Mouse (Mus musculus) thymus, adult 2 months (tissue): ENCODE data around the gene Cldn11. TPM values are rescaled to one million over a fixed set of nuclear protein-coding genes. Genes with fewer than 3 reads are reported as not detected.
"Not testable (repeated sequence)": the region's sequence is repeated elsewhere in the genome, so short reads cannot be mapped to it uniquely, and the experiment has no call there.

Experiments
- DNase-seq: peaks from one replicate; pipeline ENCODE4 v3.0.0; 2021
- H3K27ac ChIP-seq: fragments of 200-500 bp; 2 replicates; pipeline ENCODE4 v1.5.1; 2012; ENCODE audit warnings: low read length, control low read depth; ENCODE audit not compliant: control insufficient read depth, insufficient read depth
- H3K27me3 ChIP-seq: fragments of 200-500 bp; 2 replicates; pipeline ENCODE4 v1.6.1; 2012; ENCODE audit warnings: mild to moderate bottlenecking, low read length, moderate library complexity, mixed read lengths; ENCODE audit not compliant: control insufficient read depth, insufficient read depth
- H3K36me3 ChIP-seq: fragments of 200-500 bp; 2 replicates; pipeline ENCODE4 v1.6.1; 2012; ENCODE audit warnings: mild to moderate bottlenecking, low read length, moderate library complexity; ENCODE audit not compliant: control insufficient read depth, insufficient read depth
- H3K4me1 ChIP-seq: fragments of 200-500 bp; replicated peaks from 2 replicates; pipeline ENCODE4 v1.6.1; 2012; ENCODE audit warnings: low read length; ENCODE audit not compliant: control insufficient read depth, insufficient read depth
- H3K4me3 ChIP-seq: fragments of 200-500 bp; 2 replicates; pipeline ENCODE4 v1.5.1; 2012; ENCODE audit warnings: mild to moderate bottlenecking, low read length, control low read depth, moderate library complexity; ENCODE audit not compliant: control insufficient read depth, insufficient read depth
- CTCF ChIP-seq: fragments of 200-500 bp; IDR thresholded peaks from 2 replicates; pipeline ENCODE4 v1.5.1; 2012; ENCODE audit warnings: mild to moderate bottlenecking, control low read depth, low read length, moderate library complexity, borderline replicate concordance; ENCODE audit not compliant: control insufficient read depth, poor library complexity, insufficient read depth; ENCODE audit errors: extremely low read depth
- POLR2A ChIP-seq: fragments of 200-500 bp; IDR thresholded peaks from 2 replicates; pipeline ENCODE4 v1.6.1; 2012; ENCODE audit warnings: mild to moderate bottlenecking, low read length, control low read depth, moderate library complexity; ENCODE audit not compliant: control insufficient read depth, poor library complexity, insufficient read depth; ENCODE audit errors: extremely low read depth
- WGBS: fragments of 180-500 bp; shearing (Covaris S2); methylation state at CpG from one replicate; pipeline ENCODE4 v1.1.7; 2018; 5-methylcytosine and 5-hydroxymethylcytosine counted together
- polyA plus RNA-seq: library from polyadenylated mRNA; depleted of rRNA; stranded (reverse); fragments of >200 nt; gene quantifications from 2 replicates; pipeline ENCODE4 v1.2.3, GENCODE M21; 2012

Cldn11 gene
- polyA plus RNA-seq, 1 experiment = 1.5 TPM

DNA sequence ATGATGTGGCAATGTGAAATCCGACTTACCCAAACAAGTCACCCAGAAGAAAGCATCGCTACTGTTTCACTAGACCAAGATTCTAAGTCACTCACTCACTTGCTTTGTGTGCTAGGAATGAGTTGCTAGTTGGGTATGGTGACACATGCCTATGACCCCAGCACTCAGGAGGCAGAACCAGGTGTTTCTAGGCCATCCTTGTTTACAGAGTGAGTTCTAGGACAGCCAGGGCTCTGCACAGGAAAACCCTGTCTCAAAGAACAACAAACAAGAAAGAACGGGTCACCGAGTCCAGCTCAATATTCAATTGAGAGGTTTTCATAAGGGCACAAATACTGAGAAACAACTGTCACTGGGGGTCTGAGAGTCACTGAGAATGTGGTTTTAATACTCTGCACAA lies 26.6 kb upstream of the Cldn11 start:
- H3K4me1 ChIP-seq = no peaks in the 10 kb centered on the region
- DNase-seq = no peak
- WGBS = 95% methylated on average over 4 of the region's 4 CpGs
- no peak overlapping the region for H3K27ac ChIP-seq
- no peaks in the 10 kb centered on the region for H3K27me3 ChIP-seq
- TF ChIP-seq POLR2A (no peak), CTCF (no peak)
- H3K36me3 ChIP-seq = peaks cover 9% of the 10 kb centered on the region; the same call in 1 of the 2 replicates
- no peak overlapping the region for H3K4me3 ChIP-seq

GRCm38 (mm10) chr3:31126303-31126702 lies 23.4 kb upstream of the Cldn11 start:
- H3K36me3 ChIP-seq = no peaks in the 10 kb centered on the region
- no peak overlapping the region for H3K4me3 ChIP-seq
- TF ChIP-seq CTCF = no peak
- TF ChIP-seq POLR2A = no peak
- DNase-seq = no peak
- 42% methylated on average over 4 of the region's 4 CpGs for WGBS
- H3K27ac ChIP-seq = no peak overlapping the region
- H3K27me3 ChIP-seq = no peaks in the 10 kb centered on the region
- H3K4me1 ChIP-seq = no peaks in the 10 kb centered on the region

DNA sequence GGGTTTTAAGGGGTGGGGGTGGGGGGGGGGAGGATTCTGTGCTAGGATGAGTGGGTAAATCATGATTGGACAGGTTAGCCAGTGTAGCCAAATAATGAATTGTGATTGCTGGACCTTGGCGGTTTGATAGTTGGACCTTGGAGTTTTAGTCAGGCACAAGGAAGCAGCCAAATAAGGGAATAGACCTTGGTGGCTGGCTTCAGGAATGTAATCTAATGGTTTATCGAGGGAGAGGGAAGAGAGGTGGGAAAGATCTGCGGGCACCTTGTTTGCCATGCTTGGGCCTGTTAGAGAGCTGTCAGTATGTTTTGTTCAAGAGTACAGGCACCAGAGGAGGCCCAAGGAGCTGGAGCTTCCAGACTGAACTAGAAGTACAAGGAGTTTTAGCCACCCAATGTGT lies 22.9 kb upstream of the Cldn11 start:
- H3K36me3 ChIP-seq = no peaks in the 10 kb centered on the region
- no peak for DNase-seq
- no peaks in the 10 kb centered on the region for H3K27me3 ChIP-seq
- no peak for TF ChIP-seq POLR2A
- TF ChIP-seq CTCF = no peak
- no peak overlapping the region for H3K4me3 ChIP-seq
- no peak overlapping the region for H3K27ac ChIP-seq
- 98% methylated on average over 3 of the region's 3 CpGs for WGBS
- H3K4me1 ChIP-seq = no peaks in the 10 kb centered on the region

- H3K27ac ChIP-seq = no peak overlapping the region
- no peak for TF ChIP-seq POLR2A
- no peak for TF ChIP-seq CTCF
- no peak for DNase-seq
- H3K27me3 ChIP-seq = no peaks in the 10 kb centered on the region
- no peak overlapping the region for H3K4me3 ChIP-seq
- H3K4me1 ChIP-seq = no peaks in the 10 kb centered on the region
- WGBS = 76% methylated on average over 4 of the region's 4 CpGs
- H3K36me3 ChIP-seq = no peaks in the 10 kb centered on the region
Observed at GRCm38 (mm10) chr3:31129766-31130165, 20.0 kb upstream of the Cldn11 start.

- DNase-seq = no peak
- Histone ChIP-seq H3K27ac (no peak overlapping the region), H3K4me3 (no peak overlapping the region), H3K27me3 (no peaks in the 10 kb centered on the region), H3K4me1 (no peaks in the 10 kb centered on the region), H3K36me3 (no peaks in the 10 kb centered on the region)
- 4% methylated on average over 5 of the region's 5 CpGs for WGBS
- no peak for TF ChIP-seq POLR2A
- TF ChIP-seq CTCF = no peak
Observed at GRCm38 (mm10) chr3:31133664-31134063, 16.1 kb upstream of the Cldn11 start.

- Histone ChIP-seq H3K4me1 (no peaks in the 10 kb centered on the region), H3K27me3 (no peaks in the 10 kb centered on the region), H3K36me3 (no peaks in the 10 kb centered on the region), H3K27ac (no peak overlapping the region), H3K4me3 (no peak overlapping the region)
- WGBS = 85% methylated on average over 8 of the region's 8 CpGs
- no peak for TF ChIP-seq CTCF
- TF ChIP-seq POLR2A = no peak
- DNase-seq = no peak
Observed at GRCm38 (mm10) chr3:31134246-31134645, 15.5 kb upstream of the Cldn11 start.

- DNase-seq = no peak
- WGBS = 66% methylated on average over 7 of the region's 7 CpGs
- no peaks in the 10 kb centered on the region for H3K27me3 ChIP-seq
- H3K36me3 ChIP-seq = no peaks in the 10 kb centered on the region
- no peak overlapping the region for H3K27ac ChIP-seq
- TF ChIP-seq CTCF (no peak), POLR2A (no peak)
- H3K4me1 ChIP-seq = no peaks in the 10 kb centered on the region
- H3K4me3 ChIP-seq = no peak overlapping the region
Observed at GRCm38 (mm10) chr3:31134696-31135095, 15.0 kb upstream of the Cldn11 start.

GRCm38 (mm10) chr3:31136591-31136990 lies 13.1 kb upstream of the Cldn11 start:
- H3K4me1 ChIP-seq, H3K27ac ChIP-seq, H3K27me3 ChIP-seq, DNase-seq, H3K4me3 ChIP-seq, H3K36me3 ChIP-seq: not testable (repeated sequence)
- 96% methylated on average over 4 of the region's 4 CpGs for WGBS
